Mouse (Mus musculus): ENCODE measurements around the gene Slamf1.

The Slamf1 gene

GRCm38 (mm10) chr1:171766898-171767297, at the start of gene Slamf1:
Gene Slamf1, plus strand, starts transcription at chr1:171767127.
- no peak for DNase-seq

GRCm38 (mm10) chr1:171731195-171731594, 35.7 kb upstream of the Slamf1 start:
- DNase-seq = no peak

- no peak for DNase-seq
Observed at GRCm38 (mm10) chr1:171734898-171735297, 32.0 kb upstream of the Slamf1 start.

GRCm38 (mm10) chr1:171748127-171748969, 18.6 kb upstream of the Slamf1 start:
- DNase-seq = no peak

- no peak for DNase-seq
Observed at GRCm38 (mm10) chr1:171761853-171762448, 5.0 kb upstream of the Slamf1 start.

GRCm38 (mm10) chr1:171770996-171771395, 4.1 kb downstream of the Slamf1 start:
- DNase-seq = no peak

- no peak for DNase-seq
Observed at GRCm38 (mm10) chr1:171772121-171772735, 5.3 kb downstream of the Slamf1 start.

GRCm38 (mm10) chr1:171773232-171773989, 6.5 kb downstream of the Slamf1 start:
- no peak for DNase-seq

- DNase-seq = no peak
Observed at GRCm38 (mm10) chr1:171774266-171774665, 7.3 kb downstream of the Slamf1 start.

- DNase-seq = no peak
Observed at GRCm38 (mm10) chr1:171774678-171775077, 7.8 kb downstream of the Slamf1 start.

GRCm38 (mm10) chr1:171775781-171776180, 8.9 kb downstream of the Slamf1 start:
- no peak for DNase-seq

GRCm38 (mm10) chr1:171777026-171777425, 10.1 kb downstream of the Slamf1 start:
- no peak for DNase-seq

- no peak for DNase-seq
Observed at GRCm38 (mm10) chr1:171782287-171782915, 15.5 kb downstream of the Slamf1 start.

- no peak for DNase-seq
Observed at GRCm38 (mm10) chr1:171785871-171786270, 18.9 kb downstream of the Slamf1 start.

GRCm38 (mm10) chr1:171787281-171788015, 20.5 kb downstream of the Slamf1 start:
- no peak for DNase-seq

GRCm38 (mm10) chr1:171788461-171789283, 21.7 kb downstream of the Slamf1 start:
- DNase-seq = no peak

GRCm38 (mm10) chr1:171789407-171789806, 22.5 kb downstream of the Slamf1 start:
- no peak for DNase-seq

GRCm38 (mm10) chr1:171791491-171791890, 24.6 kb downstream of the Slamf1 start:
- DNase-seq = no peak

- DNase-seq = no peak
Observed at GRCm38 (mm10) chr1:171796185-171796584, 29.3 kb downstream of the Slamf1 start.

GRCm38 (mm10) chr1:171797840-171798239, 30.9 kb downstream of the Slamf1 start:
- no peak for DNase-seq

GRCm38 (mm10) chr1:171799648-171800047, 32.7 kb downstream of the Slamf1 start:
- no peak for DNase-seq
